Mouse (Mus musculus) hindbrain, embryonic 11.5 days (tissue): ENCODE results near the gene Tcf19. TPM values are rescaled to one million over a fixed set of nuclear protein-coding genes. Genes with fewer than 3 reads are reported as not detected.

Source experiments
- ATAC-seq: fragments of 200-750 bp; cut with Nextera tagmentation; 2 replicates; pipeline ENCODE4 v1.8.0; 2017; ENCODE audit warnings: mild to moderate bottlenecking, moderate TSS enrichment, moderate library complexity; ENCODE audit not compliant: low FRiP score
- DNase-seq: peaks from one replicate; pipeline ENCODE4 v3.0.0-alpha.2; 2015; ENCODE audit warnings: low spot score
- H3K27ac ChIP-seq: fragments of 300-500 bp; sonication (generic); 2 replicates; pipeline ENCODE4 v1.5.1; 2014; ENCODE audit warnings: mild to moderate bottlenecking, low read depth, low read length
- H3K27me3 ChIP-seq: fragments of 300-500 bp; sonication (generic); 2 replicates; pipeline ENCODE4 v1.6.1; 2014; ENCODE audit warnings: mild to moderate bottlenecking, low read length, moderate library complexity, mixed read lengths; ENCODE audit not compliant: control insufficient read depth, insufficient read depth
- H3K36me3 ChIP-seq: fragments of 300-500 bp; sonication (generic); 2 replicates; pipeline ENCODE4 v1.6.1; 2014; ENCODE audit warnings: mild to moderate bottlenecking, low read length, moderate library complexity, mixed read lengths; ENCODE audit not compliant: control insufficient read depth, insufficient read depth
- H3K4me1 ChIP-seq: fragments of 300-500 bp; sonication (generic); replicated peaks from 2 replicates; pipeline ENCODE4 v1.6.1; 2014; ENCODE audit warnings: low read length, mixed read lengths; ENCODE audit not compliant: control insufficient read depth, insufficient read depth
- H3K4me2 ChIP-seq: fragments of 300-500 bp; sonication (generic); replicated peaks from 2 replicates; pipeline ENCODE4 v1.6.1; 2014; ENCODE audit warnings: mild to moderate bottlenecking, low read depth, low read length
- H3K4me3 ChIP-seq: fragments of 300-500 bp; sonication (generic); 2 replicates; pipeline ENCODE4 v1.5.1; 2014; ENCODE audit warnings: low read depth, low read length
- H3K9ac ChIP-seq: fragments of 300-500 bp; sonication (generic); 2 replicates; pipeline ENCODE4 v1.6.1; 2014; ENCODE audit warnings: low read depth, low read length
- H3K9me3 ChIP-seq: fragments of 300-500 bp; sonication (generic); 2 replicates; pipeline ENCODE4 v1.6.1; 2016; ENCODE audit warnings: low read length; ENCODE audit not compliant: control insufficient read depth
- WGBS: fragments of 180-500 bp; shearing (Covaris S2); extraction: QIAGEN DNeasy Blood & Tissue Kit; methylation state at CpG from one replicate; pipeline ENCODE4 v1.1.7; 2014; 5-methylcytosine and 5-hydroxymethylcytosine counted together
- polyA plus RNA-seq: library from polyadenylated mRNA; unstranded; fragments of >200 nt; fragmentation: Nextera tagmentation; extraction: Ambion mirVana; gene quantifications from 2 replicates; pipeline ENCODE4 v1.2.1, GENCODE M21; 2014

Gene Tcf19
- polyA plus RNA-seq, 1 experiment from 2014 or later, result 50.8 TPM

DNA sequence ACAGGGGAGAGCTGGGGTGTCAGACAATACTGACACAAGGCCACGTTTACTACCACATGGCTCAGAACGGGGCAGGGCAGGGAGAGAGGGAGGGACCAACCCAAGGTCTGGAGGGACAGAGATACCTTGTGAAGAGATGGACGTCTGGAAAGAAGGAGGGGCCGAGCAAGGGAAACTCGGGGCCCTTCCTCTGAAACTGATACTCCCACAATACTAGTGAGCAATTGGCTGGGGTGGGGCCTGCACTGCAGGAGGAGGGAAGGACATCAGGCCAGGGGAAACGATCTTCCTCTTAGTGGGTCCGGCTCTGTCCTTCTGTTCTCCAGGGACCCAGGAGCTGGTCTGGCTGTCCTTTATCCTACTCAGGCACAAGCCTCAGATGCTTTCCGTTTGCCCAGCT lies 34.2 kb upstream of the Tcf19 start:
- Histone ChIP-seq H3K27ac (no peak overlapping the region), H3K4me3 (no peak overlapping the region), H3K4me2 (no peak overlapping the region), H3K27me3 (no peaks in the 10 kb centered on the region), H3K9ac (no peak overlapping the region), H3K9me3 (no peaks in the 10 kb centered on the region), H3K36me3 (no peaks in the 10 kb centered on the region), H3K4me1 (peaks cover 4% of the 10 kb centered on the region)
- DNase-seq, result no peak
- no peak for ATAC-seq
- 56% methylated on average over 8 of the region's 8 CpGs for WGBS

DNA sequence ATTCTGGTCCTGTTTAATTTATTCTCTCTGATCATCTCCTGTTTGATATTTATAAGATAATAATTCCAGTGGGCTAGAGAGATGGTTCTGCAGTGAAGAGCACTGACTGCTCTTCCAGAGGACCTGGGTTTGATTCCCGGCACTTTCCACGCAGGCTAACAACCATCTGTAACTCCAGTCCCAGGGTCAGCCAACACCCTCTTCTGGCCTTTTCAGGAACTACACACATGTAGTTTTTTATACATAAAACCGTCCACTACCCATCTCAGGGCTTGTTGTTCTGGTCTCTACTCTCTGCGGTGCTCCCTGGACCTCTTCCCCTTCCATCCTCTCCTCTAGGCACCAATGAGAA lies 33.5 kb upstream of the Tcf19 start:
- Histone ChIP-seq H3K4me1 (peaks cover 4% of the 10 kb centered on the region), H3K36me3 (no peaks in the 10 kb centered on the region), H3K27ac (no peak overlapping the region), H3K4me2 (no peak overlapping the region), H3K9me3 (no peaks in the 10 kb centered on the region), H3K4me3 (no peak overlapping the region), H3K27me3 (no peaks in the 10 kb centered on the region), H3K9ac (no peak overlapping the region)
- ATAC-seq (no peak), DNase-seq (no peak)
- WGBS, result 96% methylated on average over 4 of the region's 4 CpGs

DNA sequence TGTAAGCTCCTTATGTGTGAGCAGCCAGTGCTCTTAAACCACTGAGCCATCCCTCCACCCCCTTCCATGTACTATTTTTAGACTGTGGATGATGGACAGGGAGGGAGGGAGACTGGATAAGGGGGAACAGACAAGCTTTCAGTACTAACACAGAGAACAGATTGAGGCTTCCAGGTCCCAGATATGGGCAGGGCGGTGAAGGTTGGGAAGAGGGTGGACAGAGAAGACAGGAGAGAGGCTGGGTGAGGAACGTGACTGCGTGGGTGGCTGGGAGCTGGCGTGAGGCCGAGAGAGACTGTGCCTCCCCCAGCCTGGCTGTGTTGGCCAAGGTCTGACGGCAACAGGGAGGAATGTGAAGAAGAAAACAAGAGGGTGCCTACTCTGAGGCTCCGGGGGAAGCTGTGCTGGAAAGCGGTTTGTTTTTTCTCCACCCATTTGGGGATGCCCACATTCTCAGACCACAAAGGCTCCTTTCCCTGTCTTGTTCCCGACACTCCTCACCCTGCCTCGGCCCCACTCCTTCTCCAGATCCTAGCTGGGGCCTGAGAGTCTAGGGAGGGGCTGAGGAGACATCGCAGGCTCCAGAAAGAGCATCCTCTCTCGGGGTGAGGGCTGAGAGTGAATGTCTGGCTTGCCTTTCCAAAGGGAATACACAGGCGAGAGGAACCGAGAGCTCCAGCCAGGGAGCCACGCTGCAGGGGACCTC lies 33.0 kb upstream of the Tcf19 start:
- Histone ChIP-seq H3K27ac (no peak overlapping the region), H3K9ac (no peak overlapping the region), H3K27me3 (no peaks in the 10 kb centered on the region), H3K4me2 (no peak overlapping the region), H3K4me3 (no peak overlapping the region), H3K4me1 (peaks cover 4% of the 10 kb centered on the region), H3K36me3 (no peaks in the 10 kb centered on the region), H3K9me3 (no peaks in the 10 kb centered on the region)
- ATAC-seq (no peak), DNase-seq (no peak)
- 54% methylated on average over 14 of the region's 15 CpGs for WGBS

DNA sequence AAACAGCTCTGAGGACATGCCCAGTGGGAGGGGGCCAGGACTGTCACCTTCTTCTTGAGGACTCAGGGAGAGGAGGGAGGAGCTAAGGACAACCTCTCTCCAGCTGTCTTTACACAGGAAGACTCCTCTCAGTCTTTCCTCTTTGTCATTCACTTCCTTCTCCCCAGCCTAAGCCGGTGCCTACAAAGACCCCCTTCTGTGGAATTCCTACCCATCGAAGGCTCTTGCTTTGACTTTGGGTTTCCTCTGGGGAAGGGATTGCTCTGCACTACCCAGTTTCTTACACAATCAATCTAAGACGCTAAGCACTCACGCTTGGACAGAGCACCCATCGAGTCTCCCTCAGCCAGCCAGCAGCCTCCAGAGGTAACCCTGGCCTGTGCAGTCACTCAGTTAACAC lies 32.0 kb upstream of the Tcf19 start:
- Histone ChIP-seq H3K27me3 (no peaks in the 10 kb centered on the region), H3K4me2 (no peak overlapping the region), H3K4me1 (peaks cover 4% of the 10 kb centered on the region), H3K4me3 (no peak overlapping the region), H3K9ac (no peak overlapping the region), H3K36me3 (no peaks in the 10 kb centered on the region), H3K9me3 (no peaks in the 10 kb centered on the region), H3K27ac (no peak overlapping the region)
- no peak for DNase-seq
- 16% methylated on average over 5 of the region's 5 CpGs for WGBS
- no peak for ATAC-seq

DNA sequence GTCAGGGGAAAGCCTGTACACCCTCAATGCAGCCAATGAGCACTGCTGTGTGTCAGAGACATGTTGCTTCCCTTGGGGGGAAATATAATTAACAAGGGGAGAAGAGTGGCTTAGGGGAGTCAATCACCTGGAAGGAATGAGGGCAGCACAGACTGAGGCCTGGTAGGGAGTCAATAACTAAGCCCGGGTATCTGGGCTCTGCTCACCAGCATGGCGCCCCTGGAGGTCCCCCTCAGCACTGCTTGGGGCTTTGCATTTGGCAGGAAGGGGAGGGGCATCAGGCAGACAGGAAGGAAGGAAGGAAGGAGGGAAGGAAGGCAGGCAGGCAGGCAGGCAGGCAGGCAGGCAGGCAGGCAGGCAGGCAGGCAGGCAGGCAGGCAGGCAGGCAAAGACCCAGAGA lies 30.8 kb upstream of the Tcf19 start:
- Histone ChIP-seq H3K27ac (no peak overlapping the region), H3K27me3 (no peaks in the 10 kb centered on the region), H3K4me3 (no peak overlapping the region), H3K4me2 (no peak overlapping the region), H3K4me1 (peaks cover 4% of the 10 kb centered on the region), H3K36me3 (no peaks in the 10 kb centered on the region), H3K9ac (no peak overlapping the region), H3K9me3 (no peaks in the 10 kb centered on the region)
- WGBS, result 40% methylated on average over 2 of the region's 2 CpGs
- no peak for DNase-seq
- no peak for ATAC-seq

DNA sequence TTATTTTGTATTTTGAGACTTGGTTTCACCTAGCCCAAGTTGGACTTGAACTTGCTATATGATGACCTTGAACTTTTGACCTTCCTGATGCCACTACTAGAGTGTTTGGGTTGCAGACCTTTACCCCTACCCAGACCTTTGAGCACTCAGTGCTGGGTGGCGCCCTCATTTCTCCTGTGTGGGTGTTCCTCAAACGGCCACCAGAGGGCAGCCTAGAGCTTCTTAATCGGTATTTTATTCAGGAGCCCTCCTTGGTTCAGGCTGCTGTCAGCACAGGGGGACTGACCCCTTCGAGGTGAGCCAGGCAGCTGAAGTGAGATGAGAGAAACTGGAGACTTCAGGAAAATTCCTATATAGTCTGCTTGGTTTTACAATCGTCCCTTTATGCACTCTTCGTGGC lies 28.1 kb upstream of the Tcf19 start:
- 37% methylated on average over 6 of the region's 6 CpGs for WGBS
- H3K36me3 ChIP-seq, result no peaks in the 10 kb centered on the region
- DNase-seq, result peak; percentile 81
- H3K4me1 ChIP-seq, result peaks cover 4% of the 10 kb centered on the region
- no peak overlapping the region for H3K4me3 ChIP-seq
- no peak overlapping the region for H3K4me2 ChIP-seq
- H3K9me3 ChIP-seq, result no peaks in the 10 kb centered on the region
- H3K27ac ChIP-seq, result no peak overlapping the region
- no peak; the same call in 1 of the 2 replicates for ATAC-seq
- H3K9ac ChIP-seq, result no peak overlapping the region
- no peaks in the 10 kb centered on the region for H3K27me3 ChIP-seq

DNA sequence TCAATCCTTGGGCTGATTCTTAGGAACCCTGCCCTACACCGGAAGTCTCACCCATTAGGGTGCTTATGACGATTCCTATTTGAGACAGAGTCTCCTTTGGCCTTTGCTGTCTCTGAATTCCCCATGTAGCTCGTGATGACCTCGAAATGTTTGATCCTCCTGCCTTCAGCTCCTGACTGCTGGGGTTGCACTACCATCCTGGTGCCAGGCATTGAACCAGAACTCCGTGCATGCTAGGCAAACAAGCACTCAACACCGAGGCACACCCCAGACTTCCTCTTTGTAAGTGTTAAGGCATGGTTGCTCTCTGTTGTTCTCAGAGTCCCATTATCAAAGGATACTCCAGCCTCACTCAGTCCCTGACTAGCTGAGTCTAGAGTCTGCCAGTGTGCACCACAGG lies 27.4 kb upstream of the Tcf19 start:
- no peaks in the 10 kb centered on the region for H3K9me3 ChIP-seq
- ATAC-seq (no peak), DNase-seq (no peak)
- no peak overlapping the region for H3K9ac ChIP-seq
- H3K27me3 ChIP-seq, result no peaks in the 10 kb centered on the region
- no peaks in the 10 kb centered on the region for H3K36me3 ChIP-seq
- 86% methylated on average over 6 of the region's 6 CpGs for WGBS
- H3K4me2 ChIP-seq, result peak overlapping the region; percentile 17; the same call in 1 of the 2 replicates
- H3K4me1 ChIP-seq, result peaks cover 4% of the 10 kb centered on the region
- H3K4me3 ChIP-seq, result no peak overlapping the region
- H3K27ac ChIP-seq, result peak overlapping the region; percentile 72; the same call in 1 of the 2 replicates

DNA sequence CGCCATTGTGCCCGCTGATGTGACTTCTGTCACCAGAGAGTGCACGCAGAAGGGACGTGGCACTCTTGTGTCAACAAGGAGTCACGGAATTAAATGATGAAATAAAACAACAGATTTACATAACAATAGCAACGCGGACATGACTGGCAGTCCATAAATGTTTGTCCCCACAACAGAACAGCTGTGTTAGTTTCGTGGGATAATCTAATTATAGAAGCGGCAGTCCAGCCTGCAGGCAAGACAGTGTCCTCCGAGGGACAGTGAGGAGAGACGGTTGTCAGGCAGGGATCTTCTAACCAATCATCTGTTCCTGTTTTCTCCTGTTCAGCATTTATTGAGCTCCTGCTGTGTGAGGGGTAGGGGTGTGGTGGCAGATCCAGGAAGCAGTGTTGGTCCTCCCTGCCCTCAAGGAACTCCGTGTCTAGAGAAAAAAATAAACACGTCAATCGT lies 26.8 kb upstream of the Tcf19 start:
- WGBS, result 34% methylated on average over 14 of the region's 14 CpGs
- Histone ChIP-seq H3K27ac (peak overlapping the region; percentile 72; the same call in 1 of the 2 replicates), H3K9ac (no peak overlapping the region), H3K4me2 (peak overlapping the region; percentile 17; the same call in 1 of the 2 replicates), H3K27me3 (no peaks in the 10 kb centered on the region), H3K9me3 (no peaks in the 10 kb centered on the region), H3K36me3 (no peaks in the 10 kb centered on the region), H3K4me3 (no peak overlapping the region), H3K4me1 (peaks cover 4% of the 10 kb centered on the region)
- ATAC-seq (peak; percentile 75), DNase-seq (peak; percentile 49)

DNA sequence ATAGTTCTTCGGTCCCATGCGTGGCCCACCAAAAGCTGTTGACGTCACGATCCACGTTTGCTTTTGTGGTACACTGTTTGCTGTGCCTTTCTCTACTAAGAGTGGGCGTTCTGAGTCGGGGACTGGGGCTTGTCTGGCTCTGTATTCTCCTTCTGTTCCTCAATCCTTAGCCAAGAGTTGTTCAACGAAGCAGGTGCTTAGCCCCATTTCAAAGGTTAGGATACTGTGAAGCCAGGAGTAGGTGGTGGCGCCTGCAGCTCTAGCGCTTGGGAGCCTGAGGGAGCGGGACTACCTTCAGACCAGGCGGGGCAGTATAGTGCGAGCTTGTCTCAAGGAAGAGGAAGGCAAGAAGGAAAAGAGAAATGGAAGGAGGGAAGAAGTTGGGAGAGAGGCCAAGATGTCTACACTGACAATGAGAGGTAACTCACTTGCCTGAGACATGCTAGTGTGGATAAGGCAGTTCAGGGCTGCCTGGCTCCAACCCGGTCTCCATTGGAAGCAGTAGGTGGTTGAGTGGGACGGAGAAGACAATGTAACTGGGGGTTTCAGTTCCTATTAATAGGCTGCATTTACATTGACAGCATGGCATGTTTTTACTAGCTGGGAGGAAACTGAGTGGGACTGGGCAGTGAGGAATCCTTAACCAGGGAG lies 26.3 kb upstream of the Tcf19 start:
- Histone ChIP-seq H3K27ac (peak overlapping the region; percentile 72), H3K9ac (no peak overlapping the region), H3K9me3 (no peaks in the 10 kb centered on the region), H3K27me3 (no peaks in the 10 kb centered on the region), H3K4me3 (no peak overlapping the region), H3K4me2 (peak overlapping the region; percentile 17; the same call in 1 of the 2 replicates), H3K36me3 (no peaks in the 10 kb centered on the region), H3K4me1 (peaks cover 4% of the 10 kb centered on the region)
- DNase-seq (peak; percentile 19), ATAC-seq (peak; percentile 23; the same call in 1 of the 2 replicates)
- WGBS, result 77% methylated on average over 15 of the region's 15 CpGs
